Mouse (Mus musculus): ENCODE results near the gene Hmbs. TPM values are rescaled to one million over a fixed set of nuclear protein-coding genes. Genes with fewer than 3 reads are reported as not detected.

Gene Hmbs
- total and polyA plus RNA-seq, 3 experiments: 65.1 to 74.0 (median 73.7) TPM

- no peak overlapping the region for H3K4me3 ChIP-seq (replicated peaks in 1 of 3; ENCODE audit: low read depth in 2 of 3, low read length in 2 of 3, poor library complexity in 1 of 3)
- dilution Hi-C loops (cut with MboI; ENCODE audit: extremely low pct_ligation_motif_present, extremely low pct_unique_long_range_greater_than_20kb, low sequenced_read_pairs): no loop called here
Measured at GRCm38 (mm10) chr9:44352337-44352736, 8.3 kb upstream of the Hmbs start.

GRCm38 (mm10) chr9:44351396-44351795 lies 7.4 kb upstream of the Hmbs start:
- Histone ChIP-seq H3K4me3 (replicated peaks in 1 of 3; ENCODE audit: low read depth in 2 of 3, low read length in 2 of 3, poor library complexity in 1 of 3) (no peak overlapping the region), H3K4me2 (ENCODE audit: insufficient read depth, low read depth, poor library complexity, severe bottlenecking) (no peak overlapping the region), H3K9me3 (replicated peaks; ENCODE audit: low read length) (peaks cover 3% of the 10 kb centered on the region), H3K27me3 (replicated peaks) (no peaks in the 10 kb centered on the region), H3K9ac (ENCODE audit: insufficient read depth, low read depth) (no peak overlapping the region), H3K36me3 (replicated peaks in 1 of 2; ENCODE audit: control insufficient read depth in 1 of 2, insufficient read depth in 1 of 2, low read length in 1 of 2) (peaks cover 86 to 93% of the 10 kb centered on the region in 2 experiments), H3K4me1 (ENCODE audit: control insufficient read depth in 1 of 2, insufficient read depth in 2 of 2) (peaks cover 0 to 5% of the 10 kb centered on the region in 2 experiments; a peak in 1 of 4 replicates), H3K27ac (ENCODE audit: insufficient read depth, low read depth) (no peak overlapping the region), H3K79me2 (replicated peaks; ENCODE audit: control insufficient read depth, extremely low read depth, insufficient read depth, poor library complexity, severe bottlenecking) (no peaks in the 10 kb centered on the region)
- dilution Hi-C loops (cut with MboI; ENCODE audit: extremely low pct_ligation_motif_present, extremely low pct_unique_long_range_greater_than_20kb, low sequenced_read_pairs): no loop called here
- TF ChIP-seq CHD1 (IDR thresholded peaks at IDR 0.05; ENCODE audit: low read depth, low read length) (no peak), MXI1 (IDR thresholded peaks at IDR 0.05; ENCODE audit: low read depth, low read length) (no peak), USF1 (IDR thresholded peaks at IDR 0.05; ENCODE audit: low read depth, low read length) (no peak), RAD21 (IDR thresholded peaks at IDR 0.05; ENCODE audit: low read depth, low read length) (no peak), EP300 (IDR thresholded peaks at IDR 0.05; ENCODE audit: low read length) (no peak), PAX5 (IDR thresholded peaks at IDR 0.05; ENCODE audit: low read length) (no peak), SIN3A (IDR thresholded peaks at IDR 0.05; ENCODE audit: low read length) (no peak), NRF1 (IDR thresholded peaks at IDR 0.05; ENCODE audit: low read depth, low read length) (no peak), E2F4 (IDR thresholded peaks at IDR 0.05; ENCODE audit: insufficient replicate concordance, low read depth, low read length) (no peak), SMC3 (IDR thresholded peaks at IDR 0.05; ENCODE audit: low read depth, low read length) (no peak), KAT2A (IDR thresholded peaks at IDR 0.05; ENCODE audit: insufficient replicate concordance, low read length) (no peak), MYC (IDR thresholded peaks at IDR 0.05; ENCODE audit: low read depth, low read length) (no peak), BHLHE40 (IDR thresholded peaks at IDR 0.05; ENCODE audit: low read depth, low read length) (no peak), MAZ (IDR thresholded peaks at IDR 0.05; ENCODE audit: low read depth, low read length) (no peak), TCF12 (IDR thresholded peaks at IDR 0.05; ENCODE audit: low read depth, low read length) (no peak), CHD2 (IDR thresholded peaks at IDR 0.05; ENCODE audit: low read length) (no peak), ELF1 (IDR thresholded peaks at IDR 0.05; ENCODE audit: low read depth, low read length) (no peak), TBP (conservative IDR thresholded peaks at IDR 0.05; ENCODE audit: low read depth, low read length) (no peak), CTCF (conservative IDR thresholded peaks at IDR 0.05 in 1 of 2, IDR thresholded peaks at IDR 0.05 in 1 of 2; ENCODE audit: low read depth in 2 of 2, low read length in 2 of 2) (no peak), NELFE (IDR thresholded peaks at IDR 0.05; ENCODE audit: low read depth, low read length) (no peak)
- in situ Hi-C loops (cut with MboI; ENCODE audit: low pct_ligation_motif_present, low pct_unique_long_range_greater_than_20kb, low sequenced_read_pairs): no loop called here
- no peak for DNase-seq (ENCODE audit: extremely low read depth)

More at GRCm38 (mm10) chr9:44352337-44352736, 8.3 kb upstream of the Hmbs start:
- Histone ChIP-seq H3K27me3 (replicated peaks) (no peaks in the 10 kb centered on the region), H3K36me3 (replicated peaks in 1 of 2; ENCODE audit: control insufficient read depth in 1 of 2, insufficient read depth in 1 of 2, low read length in 1 of 2) (peaks cover 89 to 91% of the 10 kb centered on the region in 2 experiments), H3K9me3 (replicated peaks; ENCODE audit: low read length) (peaks cover 3% of the 10 kb centered on the region), H3K9ac (ENCODE audit: insufficient read depth, low read depth) (no peak overlapping the region), H3K4me2 (ENCODE audit: insufficient read depth, low read depth, poor library complexity, severe bottlenecking) (no peak overlapping the region), H3K4me1 (ENCODE audit: control insufficient read depth in 1 of 2, insufficient read depth in 2 of 2) (peaks cover 0 to 4% of the 10 kb centered on the region in 2 experiments; a peak in 1 of 4 replicates), H3K27ac (ENCODE audit: insufficient read depth, low read depth) (no peak overlapping the region), H3K79me2 (replicated peaks; ENCODE audit: control insufficient read depth, extremely low read depth, insufficient read depth, poor library complexity, severe bottlenecking) (no peaks in the 10 kb centered on the region)
- in situ Hi-C loops (cut with MboI; ENCODE audit: low pct_ligation_motif_present, low pct_unique_long_range_greater_than_20kb, low sequenced_read_pairs): no loop called here
- DNase-seq (ENCODE audit: extremely low read depth): no peak
- no peak for TF ChIP-seq ETS1 (conservative IDR thresholded peaks at IDR 0.05; ENCODE audit: low read depth, low read length)
- TF ChIP-seq ZNF384 (IDR thresholded peaks at IDR 0.05; ENCODE audit: low read depth, low read length): no peak
- TF ChIP-seq ELF1 (IDR thresholded peaks at IDR 0.05; ENCODE audit: low read depth, low read length): no peak
- TF ChIP-seq SIN3A (IDR thresholded peaks at IDR 0.05; ENCODE audit: low read length): no peak
- TF ChIP-seq HCFC1 (IDR thresholded peaks at IDR 0.05; ENCODE audit: low read depth, low read length): no peak
- TF ChIP-seq JUN (IDR thresholded peaks at IDR 0.05; ENCODE audit: insufficient read depth, low read depth, low read length): no peak
- TF ChIP-seq ZC3H11A (IDR thresholded peaks at IDR 0.05; ENCODE audit: low read depth, low read length): no peak
- TF ChIP-seq JUND (conservative IDR thresholded peaks at IDR 0.05; ENCODE audit: low read depth, low read length): no peak
- no peak for TF ChIP-seq MXI1 (IDR thresholded peaks at IDR 0.05; ENCODE audit: low read depth, low read length)
- no peak for TF ChIP-seq MEF2A (IDR thresholded peaks at IDR 0.05; ENCODE audit: borderline replicate concordance, low read depth, low read length)
- TF ChIP-seq E2F4 (IDR thresholded peaks at IDR 0.05; ENCODE audit: insufficient replicate concordance, low read depth, low read length): no peak
- TF ChIP-seq PAX5 (IDR thresholded peaks at IDR 0.05; ENCODE audit: low read length): no peak
- no peak for TF ChIP-seq MAFK (IDR thresholded peaks at IDR 0.05; ENCODE audit: insufficient replicate concordance, low read length)
- TF ChIP-seq KAT2A (IDR thresholded peaks at IDR 0.05; ENCODE audit: insufficient replicate concordance, low read length): no peak
- TF ChIP-seq CHD2 (IDR thresholded peaks at IDR 0.05; ENCODE audit: low read length): no peak
- no peak for TF ChIP-seq NELFE (IDR thresholded peaks at IDR 0.05; ENCODE audit: low read depth, low read length)
- no peak for TF ChIP-seq POLR2AphosphoS2 (IDR thresholded peaks at IDR 0.05; ENCODE audit: low read depth, low read length)
- TF ChIP-seq USF1 (IDR thresholded peaks at IDR 0.05; ENCODE audit: low read depth, low read length): no peak
- TF ChIP-seq BHLHE40 (IDR thresholded peaks at IDR 0.05; ENCODE audit: low read depth, low read length): no peak

Data from CH12.LX (cell line).